Mouse (Mus musculus) CH12.LX (cell line): ENCODE data around the gene Nrg3. TPM values are rescaled to one million over a fixed set of nuclear protein-coding genes. Genes with fewer than 3 reads are reported as not detected.

Experiments
- DNase-seq: peaks from one replicate; pipeline ENCODE4 v3.0.0-alpha.2; 2013; ENCODE audit errors: extremely low read depth
- H3K27ac ChIP-seq: 2 replicates; pipeline ENCODE4 v1.5.1; 2012; ENCODE audit warnings: low read depth, mild to moderate bottlenecking, control low read depth, moderate library complexity; ENCODE audit not compliant: insufficient read depth
- H3K27me3 ChIP-seq: replicated peaks from 2 replicates; pipeline ENCODE3; 2012; ENCODE audit warnings: inconsistent platforms
- H3K36me3 ChIP-seq, 2 experiments: replicated peaks in 1 of 2; 2 replicates each; pipeline versions ENCODE3 to v1.6.1; 2012; ENCODE audit warnings: inconsistent platforms in 1 of 2, low read length in 1 of 2, mild to moderate bottlenecking in 1 of 2, mixed read lengths in 1 of 2, moderate library complexity in 1 of 2; ENCODE audit not compliant: control insufficient read depth in 1 of 2, insufficient read depth in 1 of 2
- H3K4me1 ChIP-seq, 2 experiments: 2 replicates each; pipeline ENCODE4 v1.6.1; 2012; ENCODE audit warnings: inconsistent platforms in 1 of 2, moderate library complexity in 1 of 2; ENCODE audit not compliant: insufficient read depth in 2 of 2, control insufficient read depth in 1 of 2
- H3K4me2 ChIP-seq: 2 replicates; pipeline ENCODE4 v1.6.1; 2012; ENCODE audit warnings: low read depth, mild to moderate bottlenecking, control low read depth; ENCODE audit not compliant: poor library complexity, insufficient read depth, severe bottlenecking
- H3K4me3 ChIP-seq, 3 experiments: fragments of 150-350 bp in 1 of 3; sonication (generic) in 1 of 3; replicated peaks in 1 of 3; 2 replicates each; pipeline versions ENCODE3 to v1.5.1; 2011 to 2012; ENCODE audit warnings: low read depth in 2 of 3, low read length in 2 of 3, mild to moderate bottlenecking in 2 of 3, moderate library complexity in 2 of 3, control low read depth in 1 of 3, improper control_type of control experiment in 1 of 3, inconsistent platforms in 1 of 3, mixed read lengths in 1 of 3; ENCODE audit not compliant: poor library complexity in 1 of 3
- H3K79me2 ChIP-seq: replicated peaks from 2 replicates; pipeline ENCODE4 v1.6.1; 2012; ENCODE audit warnings: mild to moderate bottlenecking, moderate library complexity; ENCODE audit not compliant: control insufficient read depth, poor library complexity, insufficient read depth, severe bottlenecking; ENCODE audit errors: extremely low read depth
- H3K9ac ChIP-seq: 2 replicates; pipeline ENCODE4 v1.6.1; 2012; ENCODE audit warnings: low read depth, mild to moderate bottlenecking, control low read depth, moderate library complexity; ENCODE audit not compliant: insufficient read depth
- H3K9me3 ChIP-seq: replicated peaks from 2 replicates; pipeline ENCODE3; 2012; ENCODE audit warnings: low read length, inconsistent platforms, mixed read lengths
- BHLHE40 ChIP-seq: IDR thresholded peaks from 2 replicates; pipeline ENCODE4 v1.6.1; 2011; ENCODE audit warnings: mild to moderate bottlenecking, low read depth, low read length, improper control_type of control experiment
- CHD1 ChIP-seq: IDR thresholded peaks from 2 replicates; pipeline ENCODE4 v1.6.1; 2012; ENCODE audit warnings: low read depth, low read length, improper control_type of control experiment, inconsistent platforms
- CTCF ChIP-seq, 2 experiments: IDR thresholded peaks in 1 of 2; conservative IDR thresholded peaks in 1 of 2; 2 replicates each; pipeline ENCODE4 v1.5.1; 2011 to 2012; ENCODE audit warnings: low read depth in 2 of 2, low read length in 2 of 2, improper control_type of control experiment in 1 of 2, inconsistent platforms in 1 of 2, mild to moderate bottlenecking in 1 of 2, moderate library complexity in 1 of 2
- E2F4 ChIP-seq: IDR thresholded peaks from 2 replicates; pipeline ENCODE4 v1.6.1; 2011; ENCODE audit warnings: low read depth, low read length, improper control_type of control experiment; ENCODE audit not compliant: insufficient replicate concordance
- ELF1 ChIP-seq: IDR thresholded peaks from 2 replicates; pipeline ENCODE4 v1.6.1; 2014; ENCODE audit warnings: low read depth, mild to moderate bottlenecking, inconsistent platforms, low read length, improper control_type of control experiment
- ETS1 ChIP-seq: conservative IDR thresholded peaks from 2 replicates; pipeline ENCODE4 v1.6.1; 2012; ENCODE audit warnings: low read depth, mild to moderate bottlenecking, inconsistent platforms, low read length, improper control_type of control experiment, moderate library complexity
- HCFC1 ChIP-seq: IDR thresholded peaks from 2 replicates; pipeline ENCODE4 v1.6.1; 2012; ENCODE audit warnings: low read depth, mild to moderate bottlenecking, inconsistent platforms, low read length, improper control_type of control experiment
- JUN ChIP-seq: IDR thresholded peaks from 2 replicates; pipeline ENCODE4 v1.6.1; 2011; ENCODE audit warnings: low read depth, mild to moderate bottlenecking, low read length, improper control_type of control experiment, moderate library complexity; ENCODE audit not compliant: insufficient read depth
- JUND ChIP-seq: conservative IDR thresholded peaks from 2 replicates; pipeline ENCODE4 v1.6.1; 2011; ENCODE audit warnings: low read depth, low read length, improper control_type of control experiment
- KAT2A ChIP-seq: IDR thresholded peaks from 2 replicates; pipeline ENCODE4 v1.6.1; 2012; ENCODE audit warnings: low read length, improper control_type of control experiment, inconsistent platforms; ENCODE audit not compliant: insufficient replicate concordance
- MAX ChIP-seq: IDR thresholded peaks from 2 replicates; pipeline ENCODE4 v1.6.1; 2011; ENCODE audit warnings: low read length, improper control_type of control experiment
- MXI1 ChIP-seq: IDR thresholded peaks from 2 replicates; pipeline ENCODE4 v1.6.1; 2011; ENCODE audit warnings: mild to moderate bottlenecking, low read depth, low read length, improper control_type of control experiment
- NRF1 ChIP-seq: IDR thresholded peaks from 2 replicates; pipeline ENCODE4 v1.6.1; 2014; ENCODE audit warnings: low read depth, mild to moderate bottlenecking, inconsistent platforms, low read length, improper control_type of control experiment, moderate library complexity
- RAD21 ChIP-seq: IDR thresholded peaks from 2 replicates; pipeline ENCODE4 v1.6.1; 2011; ENCODE audit warnings: low read depth, mild to moderate bottlenecking, low read length, improper control_type of control experiment, moderate library complexity
- SMC3 ChIP-seq: IDR thresholded peaks from 2 replicates; pipeline ENCODE4 v1.6.1; 2011; ENCODE audit warnings: low read depth, low read length, improper control_type of control experiment
- UBTF ChIP-seq: IDR thresholded peaks from 2 replicates; pipeline ENCODE4 v1.6.1; 2012; ENCODE audit warnings: low read depth, mild to moderate bottlenecking, inconsistent platforms, low read length, improper control_type of control experiment, moderate library complexity
- USF1 ChIP-seq: IDR thresholded peaks from 2 replicates; pipeline ENCODE4 v1.6.1; 2014; ENCODE audit warnings: low read depth, mild to moderate bottlenecking, inconsistent platforms, low read length, improper control_type of control experiment
- USF2 ChIP-seq: conservative IDR thresholded peaks from 2 replicates; pipeline ENCODE4 v1.6.1; 2011; ENCODE audit warnings: low read depth, low read length, improper control_type of control experiment
- ZC3H11A ChIP-seq: IDR thresholded peaks from 2 replicates; pipeline ENCODE4 v1.6.1; 2012; ENCODE audit warnings: low read depth, mild to moderate bottlenecking, inconsistent platforms, low read length, improper control_type of control experiment
- ZMIZ1 ChIP-seq: IDR thresholded peaks from 2 replicates; pipeline ENCODE4 v1.6.1; 2012; ENCODE audit warnings: low read depth, mild to moderate bottlenecking, inconsistent platforms, low read length, improper control_type of control experiment
- dilution Hi-C: fragments of 300-500 bp; cut with MboI; formaldehyde crosslinking; loops from 2 replicates; pipeline ENCODE4 v1.14.3; 2020; ENCODE audit warnings: low sequenced_read_pairs; ENCODE audit not compliant: extremely low pct_unique_long_range_greater_than_20kb, extremely low pct_ligation_motif_present
- in situ Hi-C: fragments of 300-500 bp; cut with MboI; formaldehyde crosslinking; loops from 3 replicates; pipeline ENCODE4 v1.14.3; 2019; ENCODE audit warnings: low sequenced_read_pairs, low pct_ligation_motif_present, low pct_unique_long_range_greater_than_20kb, mixed read lengths
- polyA plus RNA-seq: library from polyadenylated mRNA; unstranded; fragments of >175 nt; gene quantifications from 2 replicates; pipeline ENCODE4 v1.2.1, GENCODE M21; 2012; ENCODE audit warnings: low read depth; ENCODE audit not compliant: insufficient read length
- total RNA-seq, 2 experiments: library from RNA; depleted of rRNA; stranded (reverse); fragments of 300-350 nt in 1 of 2; fragments of >200 nt in 1 of 2; gene quantifications; 2 replicates each; pipeline ENCODE4 v1.2.3; 2012 to 2014

Nrg3 gene
- total and polyA plus RNA-seq, 3 experiments = not detected

DNA sequence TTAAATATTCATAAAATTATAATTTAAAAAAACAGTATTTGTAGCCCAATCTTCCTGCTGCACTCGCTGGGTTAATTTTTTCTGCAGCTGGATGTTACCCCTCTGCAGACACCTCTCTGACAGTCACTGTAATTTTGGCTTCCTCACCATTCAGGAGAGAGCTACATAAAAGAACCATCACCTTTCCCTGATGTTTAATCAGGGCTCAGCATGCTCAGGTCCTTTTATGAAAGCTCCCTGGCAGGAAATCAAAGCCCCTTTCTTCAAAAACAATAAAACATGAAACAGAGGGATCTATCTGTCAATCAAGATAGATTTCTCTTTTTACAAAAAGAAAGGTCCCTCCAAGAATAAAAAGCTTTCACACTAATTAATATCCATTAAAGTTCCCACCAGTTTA, 51.0 kb downstream of the Nrg3 start:
- H3K27me3 ChIP-seq = no peaks in the 10 kb centered on the region
- H3K9ac ChIP-seq = no peak overlapping the region
- TF ChIP-seq JUN (no peak), JUND (no peak), KAT2A (no peak), HCFC1 (no peak), NRF1 (no peak), CTCF (conservative IDR thresholded peaks at IDR 0.05 in 1 of 2, IDR thresholded peaks at IDR 0.05 in 1 of 2; ENCODE audit: low read depth in 2 of 2, low read length in 2 of 2) (no peak), ELF1 (no peak), RAD21 (no peak)
- dilution Hi-C loops = no loop called here
- no peak for DNase-seq
- H3K36me3 ChIP-seq = no peaks in the 10 kb centered on the region
- no peaks in the 10 kb centered on the region for H3K79me2 ChIP-seq
- no peaks in the 10 kb centered on the region for H3K4me1 ChIP-seq
- in situ Hi-C loops = no loop called here
- H3K4me3 ChIP-seq = no peak overlapping the region
- H3K27ac ChIP-seq = no peak overlapping the region
- H3K9me3 ChIP-seq = peaks cover 21% of the 10 kb centered on the region
- no peak overlapping the region for H3K4me2 ChIP-seq

DNA sequence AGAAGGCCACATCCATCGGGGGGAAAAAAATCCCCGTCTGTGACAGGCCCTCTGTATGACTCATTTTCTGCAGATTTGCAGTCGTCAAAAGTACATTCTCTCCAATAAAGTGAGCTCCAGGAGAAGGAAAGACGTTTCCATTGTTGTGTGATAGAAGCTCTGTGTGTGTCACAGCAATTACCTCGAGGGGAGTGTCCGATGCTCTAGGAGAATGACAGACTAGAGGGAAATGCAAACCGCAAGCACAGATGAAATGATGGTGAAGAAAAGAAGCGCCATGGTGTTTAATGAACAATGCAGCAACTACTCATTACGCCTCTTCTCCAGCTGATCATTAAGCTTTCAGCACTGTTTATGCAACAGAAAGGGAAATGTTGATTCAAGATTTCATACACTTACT, 59.6 kb downstream of the Nrg3 start:
- Histone ChIP-seq H3K9ac (no peak overlapping the region), H3K4me1 (no peaks in the 10 kb centered on the region), H3K9me3 (peaks cover 30% of the 10 kb centered on the region), H3K4me2 (no peak overlapping the region)
- TF ChIP-seq ZMIZ1 (no peak), E2F4 (no peak), BHLHE40 (no peak), HCFC1 (no peak), MAX (no peak), SMC3 (no peak), USF2 (no peak), MXI1 (no peak), UBTF (no peak), CHD1 (no peak), ZC3H11A (no peak), USF1 (no peak), ETS1 (no peak)
- TF ChIP-seq, all 38 proteins: peak for 0
- DNase-seq = no peak
- Histone ChIP-seq H3K27me3 (no peaks in the 10 kb centered on the region), H3K79me2 (no peaks in the 10 kb centered on the region), H3K27ac (no peak overlapping the region), H3K4me3 (no peak overlapping the region), H3K36me3 (no peaks in the 10 kb centered on the region)
- in situ Hi-C loops (no loop called here), dilution Hi-C loops (no loop called here)
